Mouse (Mus musculus): ENCODE data around the gene Dnah2.

Gene Dnah2

GRCm38 (mm10) chr11:69408541-69409377, 140.2 kb downstream of the Dnah2 start:
- DNase-seq (ENCODE audit: low read depth, low spot score): peak; percentile 95

- no peak for DNase-seq (ENCODE audit: low read depth, low spot score)
These were observed 141.2 kb downstream of the Dnah2 start for GRCm38 (mm10) chr11:69407724-69408004.

- no peak for DNase-seq (ENCODE audit: low read depth, low spot score)
These were observed 141.8 kb downstream of the Dnah2 start for GRCm38 (mm10) chr11:69406867-69407723.

- no peak for DNase-seq (ENCODE audit: low read depth, low spot score)
These were observed 142.6 kb downstream of the Dnah2 start for GRCm38 (mm10) chr11:69406282-69406681.

GRCm38 (mm10) chr11:69405397-69406200, 143.3 kb downstream of the Dnah2 start:
- DNase-seq (ENCODE audit: low read depth, low spot score): no peak

GRCm38 (mm10) chr11:69404595-69405396, 144.1 kb downstream of the Dnah2 start:
- DNase-seq (ENCODE audit: low read depth, low spot score): no peak

- no peak for DNase-seq (ENCODE audit: low read depth, low spot score)
These were observed 145.0 kb downstream of the Dnah2 start for GRCm38 (mm10) chr11:69403691-69404594.

GRCm38 (mm10) chr11:69401987-69402386, 146.9 kb downstream of the Dnah2 start:
- no peak for DNase-seq (ENCODE audit: low read depth, low spot score)

- DNase-seq (ENCODE audit: low read depth, low spot score): peak; percentile 96
These were observed 147.7 kb downstream of the Dnah2 start for GRCm38 (mm10) chr11:69401210-69401637.

- no peak for DNase-seq (ENCODE audit: low read depth, low spot score)
These were observed 148.6 kb downstream of the Dnah2 start for GRCm38 (mm10) chr11:69400083-69400850.

- DNase-seq (ENCODE audit: low read depth, low spot score): no peak
These were observed 149.5 kb downstream of the Dnah2 start for GRCm38 (mm10) chr11:69399201-69400082.

- no peak for DNase-seq (ENCODE audit: low read depth, low spot score)
These were observed 150.3 kb downstream of the Dnah2 start for GRCm38 (mm10) chr11:69398486-69399200.

GRCm38 (mm10) chr11:69398059-69398458, 150.9 kb downstream of the Dnah2 start, which contains the start of gene Tmem88:
TSS of gene Tmem88 (minus strand) at chr11:69398234.
- DNase-seq (ENCODE audit: low read depth, low spot score): no peak

GRCm38 (mm10) chr11:69397581-69398057, 151.3 kb downstream of the Dnah2 start:
- no peak for DNase-seq (ENCODE audit: low read depth, low spot score)

- no peak for DNase-seq (ENCODE audit: low read depth, low spot score)
These were observed 152.1 kb downstream of the Dnah2 start for GRCm38 (mm10) chr11:69396772-69397171.

GRCm38 (mm10) chr11:69395634-69396373, 153.1 kb downstream of the Dnah2 start:
- peak; percentile 100 for DNase-seq (ENCODE audit: low read depth, low spot score)

- DNase-seq (ENCODE audit: low read depth, low spot score): peak; percentile 97
These were observed 153.7 kb downstream of the Dnah2 start, which contains the start of the genes Naa38 and Cyb5d1 for GRCm38 (mm10) chr11:69395235-69395633. TSS of gene Naa38 (plus strand) at chr11:69395487. TSS of gene Cyb5d1 (minus strand) at chr11:69395631.

Data from A20 (cell line).